ENCODE assay signal across 8 mouse cellular contexts in genomic region chr1:59574262-59575187, GRCm38 (mm10). TPM values are rescaled to one million over a fixed set of nuclear protein-coding genes. Genes with fewer than 3 reads are reported as not detected.
A peak's percentile ranks its signal among the peaks of the same experiment; 100 is the strongest.
DNase-seq lines count a peak whose midpoint lies in the region; ATAC-seq lines count a peak whose summit lies in the region.

No protein-coding gene starts in this region.

- H3K27me3 ChIP-seq in neural tube, embryonic 11.5 days (ENCODE audit: control insufficient read depth, insufficient read depth, low read length) = no peaks in the 10 kb centered on the region
- no peaks in the 10 kb centered on the region for H3K27me3 ChIP-seq in limb, embryonic 13.5 days
- H3K27me3 ChIP-seq in stomach, embryonic 15.5 days (replicated peaks) = no peaks in the 10 kb centered on the region

- peak overlapping the region; percentile 50 for H3K9ac ChIP-seq in neural tube, embryonic 11.5 days (ENCODE audit: low read length)
- no peak overlapping the region for H3K9ac ChIP-seq in limb, embryonic 13.5 days
- H3K9ac ChIP-seq in stomach, embryonic 15.5 days = no peak overlapping the region

- H3K36me3 ChIP-seq in neural tube, embryonic 11.5 days (ENCODE audit: control insufficient read depth, insufficient read depth, low read length) = no peaks in the 10 kb centered on the region
- no peaks in the 10 kb centered on the region for H3K36me3 ChIP-seq in limb, embryonic 13.5 days
- no peaks in the 10 kb centered on the region for H3K36me3 ChIP-seq in stomach, embryonic 15.5 days

- DNase-seq in cerebellum, postnatal 25 days = peak; percentile 36 to 51
- DNase-seq in cerebellum, postnatal 4 days (ENCODE audit: low spot score in 2 of 2) = no peak
- DNase-seq in neural tube, embryonic 11.5 days (ENCODE audit: low spot score) = peak; percentile 67
- DNase-seq in neural tube, embryonic 10.5 days (ENCODE audit: extremely low spot score, low spot score) = no peak
- no peak for DNase-seq in adrenal gland, adult 18-20 months (ENCODE audit: low spot score in 2 of 2)

- peak overlapping the region; percentile 37 for H3K4me2 ChIP-seq in neural tube, embryonic 11.5 days (ENCODE audit: low read depth)
- peak overlapping the region; percentile 49 for H3K4me2 ChIP-seq in limb, embryonic 13.5 days (replicated peaks)
- peak overlapping the region; percentile 37 for H3K4me2 ChIP-seq in stomach, embryonic 15.5 days

- peak; percentile 74 for ATAC-seq in neural tube, embryonic 11.5 days (ENCODE audit: insufficient read depth, low FRiP score, low TSS enrichment)
- no peak for ATAC-seq in limb, embryonic 13.5 days (ENCODE audit: low FRiP score, low read depth)
- ATAC-seq in stomach, embryonic 15.5 days (ENCODE audit: insufficient read depth, low FRiP score, low read depth) = no peak; the same call in 1 of the 2 replicates
- ATAC-seq in erythroblast, adult 5-6 weeks (replicated peaks; ENCODE audit: low FRiP score, poor library complexity, severe bottlenecking) = no peak

- WGBS in neural tube, embryonic 11.5 days = 45% methylated on average over 21 of the region's 21 CpGs
- whole genome bisulfite sequencing in limb, embryonic 13.5 days = 44% methylated on average over 21 of the region's 21 CpGs
- 35% methylated on average over 21 of the region's 21 CpGs for WGBS in stomach, embryonic 15.5 days

- 0 out of 2 replicates have a peak, but pooled peaks cover 6% of the 10 kb centered on the region for H3K4me1 ChIP-seq in neural tube, embryonic 11.5 days (ENCODE audit: control insufficient read depth, insufficient read depth, low read length)
- peaks cover 17% of the 10 kb centered on the region for H3K4me1 ChIP-seq in limb, embryonic 13.5 days
- peaks cover 4% of the 10 kb centered on the region; the same call in 1 of the 2 replicates for H3K4me1 ChIP-seq in stomach, embryonic 15.5 days

- peak overlapping the region; percentile 67; the same call in 1 of the 2 replicates for H3K27ac ChIP-seq in neural tube, embryonic 11.5 days (ENCODE audit: low read depth, low read length)
- no peak overlapping the region for H3K27ac ChIP-seq in limb, embryonic 13.5 days
- H3K27ac ChIP-seq in stomach, embryonic 15.5 days = no peak overlapping the region

- H3K9me3 ChIP-seq in neural tube, embryonic 11.5 days (ENCODE audit: control insufficient read depth, low read length) = no peaks in the 10 kb centered on the region
- H3K9me3 ChIP-seq in limb, embryonic 13.5 days = no peaks in the 10 kb centered on the region
- no peaks in the 10 kb centered on the region for H3K9me3 ChIP-seq in stomach, embryonic 15.5 days

- 0 out of 2 replicates have a peak overlapping the region, but pooled peaks have one; percentile 4 for H3K4me3 ChIP-seq in neural tube, embryonic 11.5 days (ENCODE audit: low read depth, low read length)
- peak overlapping the region; percentile 7; the same call in 1 of the 2 replicates for H3K4me3 ChIP-seq in limb, embryonic 13.5 days
- peak overlapping the region; percentile 12; the same call in 1 of the 2 replicates for H3K4me3 ChIP-seq in stomach, embryonic 15.5 days (replicated peaks)

RNA-seq across cellular contexts. Expression of gene Gm973, which starts 58.5 kb away (rescaled TPM):
- polyA plus RNA-seq in neural tube, embryonic 11.5 days (2014; fragmentation: Nextera tagmentation; extraction: Ambion mirVana) = 4.0 and 4.4 TPM in 2 replicates
- polyA plus RNA-seq in limb, embryonic 13.5 days (2015; fragmentation: Nextera tagmentation; extraction: Ambion mirVana) = 0.45 and 1.4 TPM in 2 replicates
- polyA plus RNA-seq in stomach, embryonic 15.5 days (2015; fragmentation: Nextera tagmentation; extraction: Ambion mirVana) = 0.39 and 0.55 TPM in 2 replicates
- total RNA-seq in adrenal gland, adult 18-20 months (2021) = 10 to 100 TPM in 1 of 2 experiments, 1 to 10 TPM in 1; 2.7 to 31.5 TPM
- total RNA-seq in erythroblast, adult 5-6 weeks (2015; ENCODE audit: low replicate concordance) = not detected in 2 replicates
- total RNA-seq in erythroblast, adult 5-6 weeks (2017; ENCODE audit: low replicate concordance) = 7.0 TPM in 1 of 2 replicates, not detected in the other

Comparison
In these comparisons a context has a peak if more than half of its experiments do, and no peak if none do; other contexts are left out.
1. DNase-seq: peak in cerebellum, postnatal 25 days (2 of 2) and neural tube, embryonic 11.5 days (single experiment); none in cerebellum, postnatal 4 days (0 of 2), neural tube, embryonic 10.5 days (single experiment) and adrenal gland, adult 18-20 months (0 of 2).
2. Peak in every context shown above with its lines, with median percentiles within 50 percentile points of each other: H3K4me2 ChIP-seq and H3K4me3 ChIP-seq.